Mouse (Mus musculus) cerebellum, postnatal 14 days (tissue): Measurements from ENCODE around the gene Pdcd1lg2.

Experiments
- DNase-seq, 2 experiments: peaks; one replicate each; pipeline ENCODE4 v3.0.0; 2021; ENCODE audit warnings: mixed read lengths in 2 of 2

The Pdcd1lg2 gene

DNA sequence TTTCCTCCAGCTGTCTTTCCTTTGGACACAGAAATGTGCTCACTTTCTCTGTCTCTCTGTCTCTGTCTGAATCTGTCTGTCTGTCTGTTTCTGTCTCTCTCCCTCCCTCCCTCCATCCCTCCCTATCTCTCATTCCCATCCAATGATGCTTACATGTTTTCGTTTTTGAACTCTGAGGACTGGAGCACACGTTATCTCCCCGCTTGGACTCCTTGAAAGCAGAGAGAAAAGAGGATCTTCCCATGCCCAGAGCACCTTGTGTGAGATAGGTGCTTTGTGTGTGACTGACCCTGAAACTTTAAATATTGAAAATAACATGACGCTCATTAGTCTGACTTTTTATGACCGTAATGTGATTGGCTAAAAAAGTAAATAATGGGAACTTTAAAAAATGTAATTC, 62.2 kb downstream of the Pdcd1lg2 start:
- no peak for DNase-seq

DNA sequence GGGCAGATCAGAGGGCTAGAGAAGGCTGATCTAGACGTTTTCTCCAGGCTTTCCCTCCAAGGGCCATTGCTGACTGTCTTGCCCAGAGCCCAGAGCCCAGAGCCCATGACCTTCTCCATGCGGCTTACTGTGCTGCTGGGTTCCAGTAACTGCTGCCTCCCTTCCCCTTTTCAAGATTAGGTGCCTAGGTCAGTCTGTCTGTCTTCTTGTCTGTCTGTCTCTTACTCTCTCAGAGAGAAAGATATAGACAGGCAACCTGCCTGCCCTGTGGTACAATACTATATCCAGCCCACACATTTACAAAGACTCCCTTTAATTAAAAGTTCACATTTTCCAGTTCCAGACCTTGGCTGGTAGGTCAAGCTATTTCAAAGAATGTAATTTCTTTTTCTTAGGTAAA, 64.1 kb downstream of the Pdcd1lg2 start:
- no peak for DNase-seq

GRCm38 (mm10) chr19:29475210-29475620, 64.5 kb downstream of the Pdcd1lg2 start:
- no peak for DNase-seq

DNA sequence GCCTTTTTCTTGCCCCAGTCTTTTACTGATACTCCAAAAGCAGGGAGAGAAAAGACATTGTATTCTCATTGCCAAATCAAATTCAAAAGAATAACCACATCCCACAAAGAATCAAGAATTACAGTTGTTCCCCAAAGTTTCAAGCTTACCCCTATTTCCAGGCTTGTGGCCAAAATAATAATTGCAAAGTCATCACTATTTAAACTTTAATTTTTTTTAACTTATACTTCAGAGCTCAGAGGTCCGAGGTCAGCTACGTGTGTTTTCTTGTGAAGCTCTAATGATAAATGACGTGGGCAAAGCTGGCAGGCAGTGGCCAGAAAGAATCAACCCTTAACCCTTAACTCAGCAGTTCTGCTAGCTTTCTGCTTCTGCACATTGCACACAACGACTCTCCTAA, 67.9 kb downstream of the Pdcd1lg2 start:
- DNase-seq = no peak

- DNase-seq = no peak
Measured at GRCm38 (mm10) chr19:29481578-29481977, 70.9 kb downstream of the Pdcd1lg2 start.

DNA sequence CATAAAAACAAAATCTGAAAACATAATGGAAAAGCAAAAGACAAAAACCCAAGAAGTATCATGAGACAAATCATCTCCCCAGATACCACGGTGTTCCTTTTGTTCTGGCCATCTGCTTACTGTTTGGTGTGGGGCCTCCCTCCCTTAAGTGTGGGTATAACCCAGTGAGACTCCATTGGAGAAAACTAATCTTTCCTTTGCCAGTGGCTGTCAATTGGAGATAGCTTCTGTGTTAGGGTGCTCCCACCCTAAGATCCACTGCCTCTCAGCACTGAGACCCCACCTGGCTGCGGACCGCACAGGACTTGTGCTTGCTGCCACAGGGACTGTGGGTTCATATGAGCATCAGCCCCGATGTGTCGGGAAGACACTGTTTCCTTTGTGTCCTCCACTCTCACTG, 71.4 kb downstream of the Pdcd1lg2 start:
- DNase-seq = no peak

DNA sequence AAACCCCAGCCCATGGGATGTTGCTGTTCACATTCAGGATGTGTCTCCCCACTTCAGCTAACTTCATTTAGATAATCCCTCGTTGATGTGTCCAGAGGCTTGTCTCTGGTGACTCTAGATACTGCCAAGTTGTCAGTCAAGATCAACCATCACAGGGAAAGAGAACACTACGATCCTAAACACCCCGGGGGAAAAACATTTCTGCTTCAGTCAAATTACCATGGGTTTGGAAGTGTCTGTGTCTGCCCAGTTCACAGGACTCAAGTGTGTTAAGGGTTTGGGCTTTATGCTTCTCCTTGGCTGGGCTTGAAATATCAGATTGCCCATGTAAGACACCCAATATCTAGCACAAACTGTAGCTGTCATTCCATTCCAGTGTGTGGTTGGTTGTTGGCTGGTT, 71.9 kb downstream of the Pdcd1lg2 start:
- no peak for DNase-seq

DNA sequence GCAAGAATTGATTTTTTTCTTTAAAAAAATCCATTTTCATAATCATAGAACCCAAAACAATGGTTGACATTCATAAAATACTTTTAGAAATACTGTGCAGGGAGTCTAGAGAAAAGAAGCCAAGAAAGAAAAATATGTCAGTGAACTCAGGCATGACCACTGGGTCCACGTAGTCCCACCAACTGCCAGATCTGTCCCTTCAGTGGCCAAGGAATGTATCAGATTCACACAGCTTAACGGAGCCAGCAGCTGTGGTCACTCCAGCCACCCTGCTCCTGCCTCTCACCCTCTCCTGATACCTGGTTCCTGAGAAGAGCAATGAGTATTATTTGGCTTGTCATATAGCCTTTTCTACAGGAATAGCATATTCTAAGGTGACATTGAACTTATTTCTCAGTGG, 72.7 kb downstream of the Pdcd1lg2 start:
- DNase-seq = no peak

DNA sequence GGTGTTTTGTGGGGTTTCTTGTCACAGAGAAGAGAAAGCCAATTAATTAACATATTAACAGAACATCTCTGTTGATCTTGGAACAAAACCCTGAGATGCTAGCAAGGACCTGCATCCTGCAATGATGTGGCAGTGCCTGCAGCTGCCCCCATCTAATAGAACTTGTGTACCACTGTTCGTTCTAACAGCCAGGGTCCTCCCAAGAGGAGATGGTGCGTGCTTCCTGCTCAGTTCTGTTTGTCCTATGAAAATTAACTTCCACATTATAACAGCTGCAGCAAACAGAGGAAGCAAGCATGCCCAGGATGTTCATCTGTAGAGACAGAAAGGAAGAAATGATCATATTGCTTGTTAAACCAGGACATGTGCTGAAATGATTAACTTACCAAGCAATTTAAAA, 73.8 kb downstream of the Pdcd1lg2 start:
- DNase-seq = no peak

GRCm38 (mm10) chr19:29485257-29485948, 74.7 kb downstream of the Pdcd1lg2 start:
- DNase-seq = no peak

GRCm38 (mm10) chr19:29486545-29487206, 76.0 kb downstream of the Pdcd1lg2 start:
- DNase-seq = no peak

GRCm38 (mm10) chr19:29487326-29488072, 76.8 kb downstream of the Pdcd1lg2 start:
- no peak for DNase-seq

GRCm38 (mm10) chr19:29488073-29488390, 77.3 kb downstream of the Pdcd1lg2 start:
- no peak for DNase-seq

DNA sequence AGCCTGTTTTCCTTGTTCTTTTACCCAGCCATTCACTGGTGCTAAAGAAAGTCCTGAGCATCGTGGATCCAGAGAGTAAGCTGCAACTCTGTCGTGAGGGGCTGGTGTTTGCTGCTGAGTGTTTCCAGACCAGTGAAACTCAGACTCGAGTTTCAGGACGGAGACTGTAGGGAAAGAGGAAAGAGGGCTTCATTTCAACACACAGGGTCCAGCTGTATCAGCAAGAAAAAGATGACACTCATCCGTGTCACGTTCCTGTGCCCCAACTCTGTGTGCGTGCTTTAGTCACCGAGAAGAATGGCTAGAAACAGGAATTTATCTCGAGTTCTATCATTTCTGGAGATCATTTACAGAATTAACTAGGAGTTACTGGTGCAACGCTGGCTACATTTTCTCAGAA, 77.7 kb downstream of the Pdcd1lg2 start:
- no peak for DNase-seq

DNA sequence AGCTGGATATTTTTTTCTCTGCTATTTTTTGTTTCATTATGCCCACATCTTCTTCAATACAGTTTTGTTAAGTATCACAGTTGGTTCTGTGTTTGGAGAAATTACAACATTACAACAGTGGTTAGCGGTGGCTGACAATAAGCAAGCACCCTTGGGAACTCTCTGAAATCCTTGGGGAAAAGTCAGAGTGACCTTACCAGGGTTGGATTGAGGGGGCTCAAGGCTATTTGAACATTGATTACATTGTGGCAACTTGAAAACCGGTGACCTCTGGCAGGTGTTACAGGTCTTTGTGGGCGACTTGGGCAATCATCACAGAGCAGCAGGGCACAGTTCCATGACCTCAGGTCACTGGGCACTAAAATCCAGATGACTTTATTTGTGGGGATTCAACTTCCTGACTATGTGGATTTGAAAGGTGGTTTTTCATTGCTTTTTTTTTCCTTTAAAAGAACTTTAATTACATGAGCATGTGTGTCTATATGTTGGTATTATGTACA, 79.1 kb downstream of the Pdcd1lg2 start:
- DNase-seq = no peak

DNA sequence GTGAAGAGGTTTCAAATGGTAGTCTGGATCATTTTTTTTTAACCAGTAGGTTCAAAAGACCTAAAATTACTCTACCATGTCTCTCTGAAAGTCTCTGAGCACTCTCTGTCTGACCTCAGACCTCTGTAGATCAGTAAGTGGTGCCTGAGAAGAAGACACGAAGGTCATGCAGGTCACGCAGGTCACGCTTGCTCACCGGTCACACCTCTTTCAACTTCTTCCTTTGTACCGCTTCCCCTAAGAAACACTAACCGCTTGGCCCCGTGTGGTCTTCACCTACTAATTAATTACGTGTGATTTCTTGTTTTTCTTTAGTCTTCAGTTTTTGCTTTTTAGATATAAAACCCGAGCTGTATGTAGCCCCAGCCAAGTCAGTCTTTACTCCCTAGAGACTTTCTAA, 80.7 kb downstream of the Pdcd1lg2 start:
- DNase-seq = no peak

- DNase-seq = no peak
Measured at GRCm38 (mm10) chr19:29494454-29494853, 83.7 kb downstream of the Pdcd1lg2 start.

- no peak for DNase-seq
Measured at GRCm38 (mm10) chr19:29496001-29496597, 85.4 kb downstream of the Pdcd1lg2 start.

DNA sequence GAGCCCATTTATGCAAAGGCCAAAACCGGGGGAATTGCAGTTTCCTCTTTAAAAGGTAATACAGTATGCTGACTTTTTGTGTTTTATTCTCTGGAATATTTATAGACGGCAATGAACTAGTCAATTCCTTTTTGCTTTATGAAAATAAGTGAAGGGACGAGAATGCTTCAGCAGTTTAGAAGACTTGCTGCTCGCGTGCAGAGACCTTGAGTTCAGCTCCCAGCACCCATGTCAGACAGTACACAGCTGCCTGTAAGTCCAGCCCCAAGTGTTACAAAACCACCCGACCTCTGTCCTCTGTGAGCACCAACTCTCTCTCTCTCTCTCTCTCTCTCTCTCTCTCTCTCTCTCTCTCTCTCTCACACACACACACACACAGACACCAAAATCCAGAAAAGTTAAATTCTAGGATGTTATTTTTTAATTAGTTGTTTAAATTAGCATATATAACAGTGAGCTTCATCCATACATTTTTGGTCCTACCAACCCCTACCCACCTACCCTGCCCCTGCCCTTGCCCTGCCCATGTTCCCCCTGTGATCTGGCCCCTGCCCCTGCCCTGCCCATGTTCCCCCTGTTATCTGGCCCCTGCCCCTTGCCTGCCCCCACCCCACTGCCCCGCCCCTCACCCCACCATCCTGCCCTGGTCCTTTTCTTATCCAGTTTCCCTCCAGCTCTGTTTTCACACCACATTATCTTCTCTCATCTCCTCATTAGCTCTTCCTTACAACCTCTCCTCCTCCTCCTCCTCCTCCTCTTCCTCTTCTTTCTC, 86.3 kb downstream of the Pdcd1lg2 start:
- no peak for DNase-seq

- DNase-seq = no peak
Measured at GRCm38 (mm10) chr19:29497874-29498273, 87.2 kb downstream of the Pdcd1lg2 start.

DNA sequence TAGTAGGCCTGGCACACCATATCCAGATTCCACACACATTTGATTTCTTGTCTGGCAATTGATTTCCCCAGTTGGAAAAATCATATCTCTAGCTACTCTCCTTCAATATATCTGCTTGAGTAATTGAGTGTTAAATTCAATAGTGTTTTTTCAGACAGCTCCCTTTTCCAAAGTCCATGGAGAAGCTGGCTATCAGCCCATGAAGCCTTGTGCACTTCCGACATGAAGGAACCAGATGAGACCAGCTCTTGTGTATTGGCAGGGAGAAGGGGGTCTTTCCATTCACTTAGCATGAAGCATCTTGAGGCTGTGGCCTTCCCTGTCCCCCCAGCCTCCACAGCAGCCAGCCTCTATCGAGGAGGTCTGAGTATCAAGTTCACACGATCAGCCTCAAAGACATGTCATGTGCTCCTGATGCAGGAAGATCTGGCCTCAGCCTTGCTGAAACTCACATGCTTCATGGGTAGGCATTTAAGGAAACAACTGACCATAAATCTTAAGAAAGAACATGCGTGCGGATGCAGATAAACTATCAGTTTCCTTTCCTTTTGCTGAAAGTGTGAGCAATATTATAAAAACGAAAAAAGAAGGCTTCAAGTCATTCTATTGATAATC, 88.2 kb downstream of the Pdcd1lg2 start:
- DNase-seq = no peak

- DNase-seq = no peak
Measured at GRCm38 (mm10) chr19:29500333-29500732, 89.6 kb downstream of the Pdcd1lg2 start.
